Mouse (Mus musculus) adrenal gland, postnatal 10 days (tissue): ENCODE results near the gene Htr2a. TPM values are rescaled to one million over a fixed set of nuclear protein-coding genes. Genes with fewer than 3 reads are reported as not detected.

ENCODE experiments used
- DNase-seq: peaks from one replicate; pipeline ENCODE4 v3.0.0; 2021; ENCODE audit warnings: mixed read lengths
- total RNA-seq, 2 experiments: library from RNA; stranded (reverse); gene quantifications; 2 replicates each; pipeline ENCODE4 v1.2.3; 2021

Gene Htr2a
- total RNA-seq, 2 experiments from 2014 or later = 0.27 to 0.30 TPM

DNA sequence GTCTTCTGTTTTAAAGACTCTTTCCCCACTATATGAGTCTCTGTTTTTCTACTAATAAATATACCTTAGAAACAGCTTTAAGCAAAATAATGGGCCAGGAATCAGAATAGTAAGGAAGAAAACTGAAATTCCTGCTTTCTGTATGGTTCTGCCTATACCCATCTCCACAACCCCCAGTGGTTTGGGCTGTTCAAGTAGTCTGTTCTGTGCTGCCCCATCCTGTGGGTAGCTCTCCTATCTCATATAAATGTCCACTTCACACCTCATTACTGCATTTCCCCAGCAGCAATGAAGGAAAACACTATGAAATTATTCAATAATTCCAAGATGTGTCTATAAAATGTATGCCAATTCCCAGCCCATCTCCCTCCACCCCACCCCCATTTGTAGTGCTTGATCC is 56.8 kb downstream of the Htr2a start:
- DNase-seq = no peak

DNA sequence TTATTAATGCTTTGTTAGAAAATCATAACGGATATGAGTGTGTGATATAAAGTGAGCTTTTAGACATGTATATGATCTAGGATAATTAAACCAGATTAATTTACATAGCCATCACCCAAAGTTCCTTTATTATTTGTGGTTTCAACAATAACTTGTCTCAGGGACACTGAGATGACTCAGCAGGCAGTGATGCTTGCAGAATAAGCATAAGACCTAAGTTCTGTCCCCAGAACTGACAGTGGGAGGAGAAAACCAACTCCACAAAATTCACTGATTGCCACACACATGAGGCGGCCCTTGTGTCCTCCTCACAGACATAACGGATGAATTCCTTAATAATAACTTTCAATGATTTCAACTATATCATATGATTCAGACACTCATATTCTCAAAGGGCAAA is 58.6 kb downstream of the Htr2a start:
- DNase-seq = no peak

DNA sequence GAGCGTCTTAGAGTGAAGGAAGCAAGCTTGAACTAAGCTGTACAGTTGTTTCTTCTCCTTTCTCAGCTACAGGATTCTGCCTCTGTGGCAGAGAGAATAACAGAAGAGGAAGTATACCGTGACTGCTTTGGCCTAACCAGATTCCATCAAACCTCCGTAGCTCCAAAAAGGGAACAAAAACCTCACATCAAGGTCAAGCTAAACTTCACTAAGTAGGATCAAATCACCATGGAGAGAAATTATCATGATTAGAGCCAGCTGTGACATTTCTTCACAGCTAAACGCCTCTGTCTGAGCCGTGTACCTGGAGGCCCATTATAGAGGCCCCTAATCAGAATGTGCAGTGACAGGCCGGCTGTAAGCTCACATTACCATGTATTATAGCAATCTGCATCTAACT is 63.3 kb downstream of the Htr2a start:
- no peak for DNase-seq

DNA sequence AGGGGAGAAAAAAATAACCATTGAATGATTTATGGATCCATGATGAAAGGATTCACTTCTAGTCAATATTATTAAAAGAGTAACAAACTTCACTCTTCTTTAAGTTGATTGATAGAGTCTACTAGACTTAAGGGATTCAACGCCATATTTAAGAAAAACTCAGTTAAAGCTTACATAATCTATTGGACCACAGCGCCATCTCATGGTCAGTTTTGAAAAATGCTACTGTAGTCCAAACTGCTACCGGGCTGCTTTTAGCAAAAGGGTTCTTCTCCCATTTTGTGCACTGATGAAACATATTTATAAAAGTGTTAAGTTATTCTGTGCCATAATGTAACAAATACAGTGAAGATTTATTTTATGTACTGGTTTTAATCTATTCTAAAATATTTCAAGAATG is 68.4 kb downstream of the Htr2a start:
- peak; percentile 50 for DNase-seq

- DNase-seq = no peak
These were observed 82.9 kb downstream of the Htr2a start for GRCm38 (mm10) chr14:74723541-74723940.

DNA sequence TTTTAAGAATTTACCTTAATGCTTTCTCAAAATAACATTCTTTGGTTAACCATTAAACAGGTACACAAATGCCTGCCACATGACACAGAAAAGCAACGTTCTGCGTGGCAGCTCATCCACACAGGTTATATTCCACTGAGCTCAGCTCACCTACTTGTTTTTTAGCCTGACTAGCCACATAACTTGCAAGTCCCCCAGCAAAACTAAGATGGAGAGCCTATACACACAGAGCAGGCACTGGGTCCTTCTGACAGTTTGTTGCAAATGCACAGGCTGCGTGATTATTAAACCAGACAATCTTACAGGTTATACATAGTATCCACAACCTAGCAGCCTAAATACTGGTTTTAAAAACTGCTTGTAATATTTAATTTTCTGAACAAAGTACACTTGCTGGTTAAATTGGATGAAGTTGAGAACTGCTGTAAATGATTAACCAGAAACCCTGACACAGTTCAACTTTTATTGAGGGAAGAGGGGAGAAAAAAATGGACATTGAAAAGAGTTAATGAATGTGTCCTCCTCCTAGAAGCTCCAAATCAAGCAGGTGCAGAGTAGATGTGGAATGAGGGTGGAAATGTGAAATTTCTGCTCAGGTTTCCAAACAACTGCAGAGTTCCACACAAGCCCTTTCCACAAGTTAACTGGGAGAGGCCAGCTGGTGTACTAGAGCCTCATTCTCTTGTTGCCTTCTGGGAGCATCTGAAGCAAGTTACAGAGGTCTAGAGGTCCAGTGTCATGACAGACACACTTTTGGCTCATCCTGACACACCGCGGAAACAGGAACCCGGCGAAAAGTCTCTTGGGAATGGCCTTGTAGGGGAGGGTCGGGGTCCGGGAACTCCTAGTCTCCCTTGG is 90.8 kb downstream of the Htr2a start:
- DNase-seq = no peak

DNA sequence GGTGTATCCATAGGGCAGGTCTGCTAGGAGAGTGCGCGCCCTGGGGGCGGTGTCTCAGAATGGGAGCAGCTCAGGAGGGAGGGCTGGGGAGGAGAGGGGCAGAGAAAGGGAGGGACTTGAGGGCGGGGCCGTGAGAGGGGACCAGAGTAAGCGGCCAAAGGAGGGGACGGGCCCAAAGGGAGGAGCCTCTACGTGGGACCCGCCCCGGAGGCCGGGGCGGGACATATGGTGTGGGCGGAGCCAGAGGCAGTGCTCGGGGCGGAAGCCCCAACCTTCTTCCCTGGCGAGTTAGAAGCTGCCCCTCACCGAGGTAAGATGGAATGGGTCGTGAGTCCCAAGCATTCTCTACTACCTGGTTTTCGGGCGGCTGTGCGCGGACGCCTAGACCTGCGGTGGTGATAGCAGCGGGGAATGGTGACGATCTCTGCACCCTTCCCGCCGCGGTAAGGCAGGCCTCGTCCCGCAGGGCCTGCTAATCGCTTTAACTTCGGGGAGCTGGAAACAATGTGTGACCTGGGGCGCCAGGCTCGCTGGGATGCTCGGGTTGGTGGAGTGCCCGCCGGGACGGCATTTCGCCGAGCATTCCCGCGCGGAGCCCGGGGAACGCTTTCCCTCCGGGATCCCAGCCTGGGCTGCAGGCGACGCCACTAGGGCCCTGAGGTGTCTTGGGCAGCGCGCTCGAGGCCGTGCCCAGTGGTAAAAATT is 91.6 kb downstream of the Htr2a start, which contains the start of gene Esd:
TSS of gene Esd (plus strand) at position 219 of the 705 bp plus-strand sequence.
- peak; percentile 97 for DNase-seq

DNA sequence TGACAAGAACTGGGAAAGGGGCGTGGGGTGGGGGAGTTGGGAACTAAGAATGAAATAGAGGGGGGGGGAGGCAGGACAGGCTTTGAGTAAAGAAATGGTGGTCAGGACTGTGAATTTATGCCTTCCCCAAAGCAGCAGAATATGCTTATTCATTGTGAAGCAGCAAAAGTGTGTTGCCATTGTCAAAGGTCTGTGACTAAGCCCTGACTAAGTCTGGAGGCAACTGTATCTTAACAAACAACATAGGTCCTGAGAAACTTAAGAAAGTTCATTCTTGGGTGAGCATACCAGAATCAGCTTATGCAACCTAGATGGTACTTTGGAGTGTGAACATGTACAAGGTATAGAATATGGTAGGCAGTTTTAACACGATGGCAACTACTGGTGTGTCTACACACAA is 92.8 kb downstream of the Htr2a start:
- no peak for DNase-seq

- DNase-seq = no peak
These were observed 94.8 kb downstream of the Htr2a start for GRCm38 (mm10) chr14:74735471-74735870.

GRCm38 (mm10) chr14:74736850-74737249 is 96.2 kb downstream of the Htr2a start:
- DNase-seq = no peak

Other genes starting within 250 kb of the Htr2a start
- 100 to 1,000 TPM; 187 to 209 TPM for gene Esd, start 91.5 kb downstream of the Htr2a start, total RNA-seq